Mouse (Mus musculus) mesoderm, embryonic 11.5 days (tissue): ENCODE measurements around the gene Ccdc107.
"Not testable (repeated sequence)": the region's sequence is repeated elsewhere in the genome, so short reads cannot be mapped to it uniquely, and the experiment has no call there.

ENCODE experiments used
- DNase-seq: peaks from one replicate; pipeline ENCODE4 v3.0.0-alpha.2; 2012; ENCODE audit warnings: low read depth, low spot score

Ccdc107 gene

GRCm38 (mm10) chr4:43485666-43486065 is 7.0 kb upstream of the Ccdc107 start:
- DNase-seq, result not testable (repeated sequence)

GRCm38 (mm10) chr4:43489611-43490010 is 3.1 kb upstream of the Ccdc107 start:
- no peak for DNase-seq

GRCm38 (mm10) chr4:43490801-43491200 is 1.9 kb upstream of the Ccdc107 start:
- DNase-seq, result no peak

GRCm38 (mm10) chr4:43492101-43492820 is 439 bp upstream of the Ccdc107 start:
- no peak for DNase-seq

GRCm38 (mm10) chr4:43493186-43493845 is 616 bp downstream of the Ccdc107 start:
- peak; percentile 97 for DNase-seq

- no peak for DNase-seq
These were observed 1.1 kb downstream of the Ccdc107 start for GRCm38 (mm10) chr4:43493846-43494240.

- no peak for DNase-seq
These were observed 3.9 kb downstream of the Ccdc107 start for GRCm38 (mm10) chr4:43496587-43496986.

GRCm38 (mm10) chr4:43497405-43497804 is 4.7 kb downstream of the Ccdc107 start:
- DNase-seq, result no peak

GRCm38 (mm10) chr4:43497946-43498345 is 5.2 kb downstream of the Ccdc107 start:
- DNase-seq, result no peak

- DNase-seq, result no peak
These were observed 6.3 kb downstream of the Ccdc107 start for GRCm38 (mm10) chr4:43498983-43499382.

GRCm38 (mm10) chr4:43499407-43500333 is 7.0 kb downstream of the Ccdc107 start, which contains the start of gene Arhgef39:
Gene Arhgef39 (minus strand): TSS chr4:43499695.
- DNase-seq, result peak; percentile 90

- no peak for DNase-seq
These were observed 10.3 kb downstream of the Ccdc107 start for GRCm38 (mm10) chr4:43503041-43503440.

- no peak for DNase-seq
These were observed 10.8 kb downstream of the Ccdc107 start for GRCm38 (mm10) chr4:43503506-43503905.

- no peak for DNase-seq
These were observed 11.6 kb downstream of the Ccdc107 start for GRCm38 (mm10) chr4:43504269-43504668.

GRCm38 (mm10) chr4:43506074-43506473 is 13.4 kb downstream of the Ccdc107 start:
- no peak for DNase-seq

GRCm38 (mm10) chr4:43506536-43507185 is 14.0 kb downstream of the Ccdc107 start, which contains the start of gene Car9:
Gene Car9 (plus strand): TSS chr4:43506966.
- DNase-seq, result no peak

GRCm38 (mm10) chr4:43507938-43508665 is 15.4 kb downstream of the Ccdc107 start:
- no peak for DNase-seq

- DNase-seq, result peak; percentile 58
These were observed 15.9 kb downstream of the Ccdc107 start for GRCm38 (mm10) chr4:43508666-43508997.

GRCm38 (mm10) chr4:43509109-43509508 is 16.4 kb downstream of the Ccdc107 start:
- DNase-seq, result no peak

GRCm38 (mm10) chr4:43511675-43512454 is 19.2 kb downstream of the Ccdc107 start:
- no peak for DNase-seq
